Mouse (Mus musculus): ENCODE measurements around the gene Drd1. TPM values are rescaled to one million over a fixed set of nuclear protein-coding genes. Genes with fewer than 3 reads are reported as not detected.
A peak's percentile ranks its signal among the peaks of the same experiment; 100 is the strongest.

Gene Drd1
- polyA plus RNA-seq (2015; fragmentation: Nextera tagmentation; extraction: Ambion mirVana), result 10.1 and 12.3 TPM in 2 replicates

GRCm38 (mm10) chr13:54055448-54055861 lies at the start of gene Drd1:
Gene Drd1 (minus strand): TSS chr13:54055705.
- Histone ChIP-seq H3K4me3 (peak within 1 kb of the TSS; percentile 52), H3K9ac (replicated peaks) (peak within 1 kb of the TSS; percentile 48), H3K4me2 (replicated peaks) (peak within 1 kb of the TSS; percentile 94), H3K27me3 (peaks cover 8% of the 10 kb centered on the region; the same call in 1 of the 2 replicates), H3K4me1 (peaks cover 11% of the 10 kb centered on the region), H3K27ac (replicated peaks) (no peak within 1 kb of the TSS), H3K36me3 (no peaks in the 10 kb centered on the region), H3K9me3 (no peaks in the 10 kb centered on the region)
- under 1% methylated on average over 31 of the region's 31 CpGs for WGBS
- ATAC-seq (replicated peaks), result peak; percentile 82

GRCm38 (mm10) chr13:54103866-54104265 lies 48.4 kb upstream of the Drd1 start:
- Histone ChIP-seq H3K9ac (replicated peaks) (no peak overlapping the region), H3K36me3 (peaks cover 9% of the 10 kb centered on the region), H3K9me3 (no peaks in the 10 kb centered on the region), H3K4me1 (no peaks in the 10 kb centered on the region), H3K27ac (replicated peaks) (no peak overlapping the region), H3K4me3 (no peak overlapping the region), H3K4me2 (replicated peaks) (no peak overlapping the region), H3K27me3 (no peaks in the 10 kb centered on the region)
- 88% methylated on average over 10 of the region's 10 CpGs for WGBS
- ATAC-seq (replicated peaks), result no peak

- no peak overlapping the region for H3K27ac ChIP-seq (replicated peaks)
- no peaks in the 10 kb centered on the region for H3K27me3 ChIP-seq
- H3K4me2 ChIP-seq (replicated peaks), result no peak overlapping the region
- no peaks in the 10 kb centered on the region for H3K4me1 ChIP-seq
- no peak overlapping the region for H3K9ac ChIP-seq (replicated peaks)
- no peak for ATAC-seq (replicated peaks)
- H3K4me3 ChIP-seq, result no peak overlapping the region
- H3K36me3 ChIP-seq, result peaks cover 12% of the 10 kb centered on the region
- 81% methylated on average over 3 of the region's 3 CpGs for WGBS
- H3K9me3 ChIP-seq, result no peaks in the 10 kb centered on the region
Measured at GRCm38 (mm10) chr13:54103271-54103670, 47.8 kb upstream of the Drd1 start.

- H3K4me2 ChIP-seq (replicated peaks), result no peak overlapping the region
- H3K4me1 ChIP-seq, result no peaks in the 10 kb centered on the region
- ATAC-seq (replicated peaks), result no peak
- H3K36me3 ChIP-seq, result peaks cover 15% of the 10 kb centered on the region
- no peak overlapping the region for H3K9ac ChIP-seq (replicated peaks)
- H3K9me3 ChIP-seq, result no peaks in the 10 kb centered on the region
- no peaks in the 10 kb centered on the region for H3K27me3 ChIP-seq
- no peak overlapping the region for H3K27ac ChIP-seq (replicated peaks)
- WGBS, result 93% methylated on average over 3 of the region's 3 CpGs
- H3K4me3 ChIP-seq, result no peak overlapping the region
Measured at GRCm38 (mm10) chr13:54102061-54102460, 46.6 kb upstream of the Drd1 start.

GRCm38 (mm10) chr13:54101031-54101820 lies 45.7 kb upstream of the Drd1 start:
- Histone ChIP-seq H3K9me3 (no peaks in the 10 kb centered on the region), H3K9ac (replicated peaks) (no peak overlapping the region), H3K27me3 (no peaks in the 10 kb centered on the region), H3K4me1 (no peaks in the 10 kb centered on the region), H3K27ac (replicated peaks) (no peak overlapping the region), H3K4me3 (no peak overlapping the region), H3K4me2 (replicated peaks) (no peak overlapping the region), H3K36me3 (peaks cover 13% of the 10 kb centered on the region)
- WGBS, result 90% methylated on average over 15 of the region's 15 CpGs
- no peak for ATAC-seq (replicated peaks)

- Histone ChIP-seq H3K27me3 (no peaks in the 10 kb centered on the region), H3K4me3 (no peak overlapping the region), H3K9me3 (no peaks in the 10 kb centered on the region), H3K4me1 (no peaks in the 10 kb centered on the region), H3K36me3 (peaks cover 26% of the 10 kb centered on the region), H3K9ac (replicated peaks) (no peak overlapping the region), H3K27ac (replicated peaks) (no peak overlapping the region), H3K4me2 (replicated peaks) (no peak overlapping the region)
- ATAC-seq (replicated peaks), result no peak
- 88% methylated on average over 6 of the region's 6 CpGs for WGBS
Measured at GRCm38 (mm10) chr13:54097797-54098196, 42.3 kb upstream of the Drd1 start.

GRCm38 (mm10) chr13:54097227-54097626 lies 41.7 kb upstream of the Drd1 start:
- H3K9me3 ChIP-seq, result no peaks in the 10 kb centered on the region
- no peaks in the 10 kb centered on the region for H3K27me3 ChIP-seq
- H3K4me2 ChIP-seq (replicated peaks), result no peak overlapping the region
- no peaks in the 10 kb centered on the region for H3K4me1 ChIP-seq
- ATAC-seq (replicated peaks), result no peak
- no peak overlapping the region for H3K9ac ChIP-seq (replicated peaks)
- H3K27ac ChIP-seq (replicated peaks), result no peak overlapping the region
- peaks cover 31% of the 10 kb centered on the region for H3K36me3 ChIP-seq
- 93% methylated on average over 4 of the region's 4 CpGs for WGBS
- H3K4me3 ChIP-seq, result no peak overlapping the region

DNA sequence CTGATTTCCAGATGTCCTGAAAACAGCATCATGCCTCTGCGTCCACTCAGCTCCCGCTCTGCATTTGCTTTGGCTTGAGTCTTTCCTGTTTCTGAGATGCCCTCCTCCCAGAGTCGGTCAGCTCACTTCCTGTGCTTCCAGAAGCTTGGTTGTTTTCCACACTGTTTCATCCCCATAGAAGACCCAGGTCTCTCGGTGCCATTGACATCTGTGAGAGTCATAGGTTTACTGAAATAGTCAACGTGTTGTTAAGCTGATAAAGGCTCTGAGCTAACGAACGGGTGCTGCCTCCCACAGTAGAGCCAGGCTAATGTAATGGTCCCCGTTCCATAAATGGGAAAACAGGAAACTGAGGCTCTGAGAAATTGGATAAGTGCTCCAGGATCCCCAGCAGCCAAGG lies 40.2 kb upstream of the Drd1 start:
- H3K9ac ChIP-seq (replicated peaks), result no peak overlapping the region
- H3K36me3 ChIP-seq, result peaks cover 46% of the 10 kb centered on the region
- ATAC-seq (replicated peaks), result no peak
- H3K27ac ChIP-seq (replicated peaks), result no peak overlapping the region
- H3K4me1 ChIP-seq, result no peaks in the 10 kb centered on the region
- no peaks in the 10 kb centered on the region for H3K9me3 ChIP-seq
- no peak overlapping the region for H3K4me2 ChIP-seq (replicated peaks)
- no peaks in the 10 kb centered on the region for H3K27me3 ChIP-seq
- no peak overlapping the region for H3K4me3 ChIP-seq
- 87% methylated on average over 8 of the region's 8 CpGs for WGBS

DNA sequence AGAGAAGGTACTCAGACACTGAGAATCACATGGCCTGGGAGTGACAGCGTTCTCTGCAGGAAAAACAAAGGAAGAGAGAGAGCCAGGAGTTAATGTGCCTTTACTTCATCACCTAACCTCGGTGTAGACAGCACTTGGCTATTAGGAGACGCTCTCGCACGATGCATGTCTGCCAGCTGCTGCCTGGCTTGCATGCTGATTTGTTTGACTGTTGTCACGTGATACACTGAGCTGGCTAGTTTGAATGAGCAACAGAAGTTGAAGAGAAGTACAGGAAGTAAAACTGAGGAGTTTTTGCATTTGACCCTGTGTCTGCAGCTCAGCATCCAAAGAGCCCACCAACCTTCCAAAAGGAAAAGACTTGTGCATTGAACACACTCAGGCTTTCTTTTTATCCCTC lies 39.5 kb upstream of the Drd1 start:
- Histone ChIP-seq H3K36me3 (peaks cover 49% of the 10 kb centered on the region), H3K9me3 (no peaks in the 10 kb centered on the region), H3K4me1 (no peaks in the 10 kb centered on the region), H3K27ac (replicated peaks) (no peak overlapping the region), H3K9ac (replicated peaks) (no peak overlapping the region), H3K4me3 (no peak overlapping the region), H3K4me2 (replicated peaks) (no peak overlapping the region), H3K27me3 (no peaks in the 10 kb centered on the region)
- ATAC-seq (replicated peaks), result no peak
- WGBS, result 65% methylated on average over 6 of the region's 6 CpGs

- Histone ChIP-seq H3K9ac (replicated peaks) (no peak overlapping the region), H3K4me1 (no peaks in the 10 kb centered on the region), H3K4me3 (no peak overlapping the region), H3K27me3 (no peaks in the 10 kb centered on the region), H3K9me3 (no peaks in the 10 kb centered on the region), H3K36me3 (peaks cover 55% of the 10 kb centered on the region), H3K4me2 (replicated peaks) (no peak overlapping the region), H3K27ac (replicated peaks) (no peak overlapping the region)
- 96% methylated on average over 4 of the region's 4 CpGs for WGBS
- ATAC-seq (replicated peaks), result no peak
Measured at GRCm38 (mm10) chr13:54094349-54094748, 38.8 kb upstream of the Drd1 start.

DNA sequence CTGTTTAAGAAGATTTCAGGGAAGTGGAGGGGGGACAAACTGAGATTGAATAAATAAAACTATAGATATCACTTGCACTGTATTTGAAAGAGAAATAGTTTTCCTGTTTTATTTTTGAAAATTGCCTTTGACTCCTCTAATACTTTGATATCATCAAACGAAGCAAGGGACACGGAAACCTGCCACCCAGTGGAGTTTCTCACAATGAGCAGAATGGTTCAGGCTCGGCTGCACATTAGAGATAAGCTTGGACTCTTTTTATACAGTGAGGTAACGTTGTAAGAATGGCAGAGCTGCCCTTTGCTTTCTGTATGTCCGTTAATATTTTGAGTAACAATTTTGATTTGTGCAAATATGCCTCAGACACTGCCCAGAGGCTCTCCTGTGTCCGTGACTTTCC lies 36.2 kb upstream of the Drd1 start:
- Histone ChIP-seq H3K27me3 (no peaks in the 10 kb centered on the region), H3K9me3 (no peaks in the 10 kb centered on the region), H3K4me3 (no peak overlapping the region), H3K4me1 (no peaks in the 10 kb centered on the region), H3K9ac (replicated peaks) (no peak overlapping the region), H3K36me3 (peaks cover 69% of the 10 kb centered on the region), H3K27ac (replicated peaks) (no peak overlapping the region), H3K4me2 (replicated peaks) (no peak overlapping the region)
- 84% methylated on average over 6 of the region's 6 CpGs for WGBS
- ATAC-seq (replicated peaks), result no peak

- ATAC-seq (replicated peaks), result no peak
- Histone ChIP-seq H3K27ac (replicated peaks) (no peak overlapping the region), H3K9me3 (no peaks in the 10 kb centered on the region), H3K4me3 (no peak overlapping the region), H3K9ac (replicated peaks) (no peak overlapping the region), H3K36me3 (peaks cover 39% of the 10 kb centered on the region), H3K4me2 (replicated peaks) (no peak overlapping the region), H3K27me3 (no peaks in the 10 kb centered on the region), H3K4me1 (no peaks in the 10 kb centered on the region)
- 87% methylated on average over 18 of the region's 18 CpGs for WGBS
Measured at GRCm38 (mm10) chr13:54085266-54085665, 29.8 kb upstream of the Drd1 start.

DNA sequence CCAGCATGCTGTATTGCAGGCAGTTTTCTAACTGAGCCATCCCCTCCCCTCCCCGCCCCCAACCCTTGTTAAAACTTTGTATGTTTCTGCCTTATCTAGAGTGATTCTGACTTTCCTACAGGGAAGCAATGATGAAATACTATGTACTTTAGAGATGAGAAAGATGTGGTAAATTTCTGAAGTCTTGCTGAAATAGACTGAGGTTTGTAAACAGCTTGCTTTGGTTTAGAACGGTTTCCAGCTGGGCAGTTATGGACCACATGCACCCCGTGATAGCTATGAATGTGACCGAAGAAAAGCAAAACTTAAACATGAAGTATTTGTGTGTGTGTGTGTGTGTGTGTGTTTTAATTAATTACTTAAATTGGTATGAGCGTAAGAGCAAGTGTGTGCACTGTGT lies 29.3 kb upstream of the Drd1 start:
- 85% methylated on average over 5 of the region's 5 CpGs for WGBS
- peaks cover 37% of the 10 kb centered on the region for H3K36me3 ChIP-seq
- no peak overlapping the region for H3K27ac ChIP-seq (replicated peaks)
- H3K9me3 ChIP-seq, result no peaks in the 10 kb centered on the region
- no peak overlapping the region for H3K4me2 ChIP-seq (replicated peaks)
- no peak overlapping the region for H3K4me3 ChIP-seq
- H3K9ac ChIP-seq (replicated peaks), result no peak overlapping the region
- ATAC-seq (replicated peaks), result no peak
- H3K4me1 ChIP-seq, result no peaks in the 10 kb centered on the region
- no peaks in the 10 kb centered on the region for H3K27me3 ChIP-seq
